Mouse (Mus musculus) left cerebral cortex, adult 9 months (tissue): ENCODE data around the gene Jak1.
A peak's percentile ranks its signal among the peaks of the same experiment; 100 is the strongest.

ENCODE experiments used
- DNase-seq, 2 experiments: peaks; one replicate each; pipeline ENCODE4 v3.0.0; 2022; ENCODE audit warnings: low spot score in 2 of 2

Jak1 gene

GRCm38 (mm10) chr4:101146891-101147655 is 118.0 kb downstream of the Jak1 start:
- no peak for DNase-seq

GRCm38 (mm10) chr4:101146047-101146745 is 118.9 kb downstream of the Jak1 start:
- peak; percentile 55 to 84 for DNase-seq

GRCm38 (mm10) chr4:101144790-101145189 is 120.3 kb downstream of the Jak1 start:
- DNase-seq, result no peak

GRCm38 (mm10) chr4:101144361-101144760 is 120.7 kb downstream of the Jak1 start:
- no peak for DNase-seq

GRCm38 (mm10) chr4:101143901-101144300 is 121.2 kb downstream of the Jak1 start:
- no peak for DNase-seq

GRCm38 (mm10) chr4:101141768-101142167 is 123.3 kb downstream of the Jak1 start:
- DNase-seq, result no peak

GRCm38 (mm10) chr4:101137975-101138374 is 127.1 kb downstream of the Jak1 start:
- no peak for DNase-seq

- DNase-seq, result no peak
Observed at GRCm38 (mm10) chr4:101135909-101136308, 129.2 kb downstream of the Jak1 start.

- no peak for DNase-seq
Observed at GRCm38 (mm10) chr4:101135013-101135412, 130.1 kb downstream of the Jak1 start.

GRCm38 (mm10) chr4:101121002-101121401 is 144.1 kb downstream of the Jak1 start:
- DNase-seq, result no peak

GRCm38 (mm10) chr4:101107122-101107521 is 158.0 kb downstream of the Jak1 start:
- DNase-seq, result no peak
